Mouse (Mus musculus) liver, embryonic 15.5 days (tissue): ENCODE measurements around the gene Clta. TPM values are rescaled to one million over a fixed set of nuclear protein-coding genes. Genes with fewer than 3 reads are reported as not detected.
"Not testable (repeated sequence)": the region's sequence is repeated elsewhere in the genome, so short reads cannot be mapped to it uniquely, and the experiment has no call there.

Source experiments
- ATAC-seq: fragments of 200-750 bp; cut with Nextera tagmentation; 2 replicates; pipeline ENCODE4 v1.8.0; 2017; ENCODE audit warnings: moderate number of reproducible peaks, mild to moderate bottlenecking, moderate library complexity; ENCODE audit not compliant: insufficient read depth
- H3K27ac ChIP-seq: fragments of 300-500 bp; sonication (generic); replicated peaks from 2 replicates; pipeline ENCODE4 v1.5.1; 2015; ENCODE audit warnings: mild to moderate bottlenecking, inconsistent platforms
- H3K27me3 ChIP-seq: fragments of 300-500 bp; sonication (generic); 2 replicates; pipeline ENCODE4 v1.6.1; 2015; ENCODE audit warnings: mild to moderate bottlenecking, inconsistent platforms
- H3K36me3 ChIP-seq: fragments of 300-500 bp; sonication (generic); replicated peaks from 2 replicates; pipeline ENCODE4 v1.6.1; 2015; ENCODE audit warnings: moderate library complexity, mild to moderate bottlenecking, inconsistent platforms
- H3K4me1 ChIP-seq: fragments of 300-500 bp; sonication (generic); replicated peaks from 2 replicates; pipeline ENCODE4 v1.6.1; 2015; ENCODE audit warnings: inconsistent platforms
- H3K4me2 ChIP-seq: fragments of 300-500 bp; sonication (generic); 2 replicates; pipeline ENCODE4 v1.6.1; 2015; ENCODE audit warnings: moderate library complexity, mild to moderate bottlenecking, inconsistent platforms
- H3K4me3 ChIP-seq: fragments of 300-500 bp; sonication (generic); replicated peaks from 2 replicates; pipeline ENCODE4 v1.5.1; 2015; ENCODE audit warnings: mild to moderate bottlenecking, inconsistent platforms
- H3K9ac ChIP-seq: fragments of 300-500 bp; sonication (generic); 2 replicates; pipeline ENCODE4 v1.6.1; 2015; ENCODE audit warnings: moderate library complexity, mild to moderate bottlenecking, inconsistent platforms
- H3K9me3 ChIP-seq: fragments of 300-500 bp; sonication (generic); replicated peaks from 2 replicates; pipeline ENCODE4 v1.6.1; 2016; ENCODE audit warnings: inconsistent platforms
- WGBS: fragments of 180-500 bp; shearing (Covaris S2); methylation state at CpG from one replicate; pipeline ENCODE4 v1.1.7; 2015; ENCODE audit warnings: mixed read lengths; ENCODE audit not compliant: insufficient replicate concordance; 5-methylcytosine and 5-hydroxymethylcytosine counted together
- polyA plus RNA-seq: library from polyadenylated mRNA; unstranded; fragments of >200 nt; fragmentation: Nextera tagmentation; extraction: Ambion mirVana; gene quantifications from 2 replicates; pipeline ENCODE4 v1.2.1, GENCODE M21; 2015

Clta gene
- polyA plus RNA-seq, 1 experiment from 2014 or later = 117 TPM

GRCm38 (mm10) chr4:44028303-44029135 is 24.3 kb downstream of the Clta start:
- no peaks in the 10 kb centered on the region for H3K27me3 ChIP-seq
- H3K27ac ChIP-seq = no peak overlapping the region
- 80% methylated on average over 16 of the region's 16 CpGs for WGBS
- H3K4me1 ChIP-seq = peaks cover 17% of the 10 kb centered on the region
- no peak overlapping the region for H3K4me2 ChIP-seq
- no peak overlapping the region for H3K9ac ChIP-seq
- no peaks in the 10 kb centered on the region for H3K9me3 ChIP-seq
- H3K4me3 ChIP-seq = no peak overlapping the region
- ATAC-seq = no peak
- peaks cover 100% of the 10 kb centered on the region for H3K36me3 ChIP-seq

GRCm38 (mm10) chr4:44029661-44030066 is 25.4 kb downstream of the Clta start:
- H3K36me3 ChIP-seq = peaks cover 96% of the 10 kb centered on the region
- H3K9ac ChIP-seq = no peak overlapping the region
- H3K9me3 ChIP-seq = no peaks in the 10 kb centered on the region
- H3K4me1 ChIP-seq = peaks cover 17% of the 10 kb centered on the region
- H3K27ac ChIP-seq = no peak overlapping the region
- H3K27me3 ChIP-seq = no peaks in the 10 kb centered on the region
- no peak overlapping the region for H3K4me2 ChIP-seq
- H3K4me3 ChIP-seq = no peak overlapping the region
- WGBS = 86% methylated on average over 15 of the region's 15 CpGs
- ATAC-seq = no peak

- H3K4me1 ChIP-seq = peaks cover 17% of the 10 kb centered on the region
- no peaks in the 10 kb centered on the region for H3K27me3 ChIP-seq
- no peak for ATAC-seq
- WGBS = 83% methylated on average over 5 of the region's 5 CpGs
- no peak overlapping the region for H3K4me3 ChIP-seq
- no peak overlapping the region for H3K4me2 ChIP-seq
- H3K36me3 ChIP-seq = peaks cover 87% of the 10 kb centered on the region
- no peak overlapping the region for H3K27ac ChIP-seq
- no peak overlapping the region for H3K9ac ChIP-seq
- no peaks in the 10 kb centered on the region for H3K9me3 ChIP-seq
These were observed 27.3 kb downstream of the Clta start for GRCm38 (mm10) chr4:44031521-44031920.

GRCm38 (mm10) chr4:44036455-44036854 is 32.2 kb downstream of the Clta start:
- no peak for ATAC-seq
- no peaks in the 10 kb centered on the region for H3K4me1 ChIP-seq
- no peak overlapping the region for H3K9ac ChIP-seq
- no peaks in the 10 kb centered on the region for H3K9me3 ChIP-seq
- H3K36me3 ChIP-seq = peaks cover 87% of the 10 kb centered on the region
- no peak overlapping the region for H3K4me2 ChIP-seq
- H3K4me3 ChIP-seq = no peak overlapping the region
- 66% methylated on average over 5 of the region's 5 CpGs for WGBS
- H3K27me3 ChIP-seq = no peaks in the 10 kb centered on the region
- no peak overlapping the region for H3K27ac ChIP-seq

GRCm38 (mm10) chr4:44040802-44041201 is 36.5 kb downstream of the Clta start:
- 87% methylated on average over 4 of the region's 4 CpGs for WGBS
- peaks cover 80% of the 10 kb centered on the region for H3K36me3 ChIP-seq

GRCm38 (mm10) chr4:44042429-44042828 is 38.2 kb downstream of the Clta start:
- no peaks in the 10 kb centered on the region for H3K9me3 ChIP-seq
- ATAC-seq = no peak
- peaks cover 73% of the 10 kb centered on the region for H3K36me3 ChIP-seq
- no peak overlapping the region for H3K4me3 ChIP-seq
- no peak overlapping the region for H3K9ac ChIP-seq
- no peak overlapping the region for H3K27ac ChIP-seq
- H3K27me3 ChIP-seq = no peaks in the 10 kb centered on the region
- H3K4me2 ChIP-seq = no peak overlapping the region
- 83% methylated on average over 5 of the region's 5 CpGs for WGBS
- H3K4me1 ChIP-seq = no peaks in the 10 kb centered on the region

More at GRCm38 (mm10) chr4:44040802-44041201, 36.5 kb downstream of the Clta start:
- no peak overlapping the region for H3K4me3 ChIP-seq
- H3K9me3 ChIP-seq = no peaks in the 10 kb centered on the region
- H3K4me2 ChIP-seq = no peak overlapping the region
- H3K9ac ChIP-seq = no peak overlapping the region
- no peak overlapping the region for H3K27ac ChIP-seq
- H3K27me3 ChIP-seq = no peaks in the 10 kb centered on the region
- no peaks in the 10 kb centered on the region for H3K4me1 ChIP-seq
- ATAC-seq = no peak

- not testable (repeated sequence) for H3K4me1 ChIP-seq, H3K27ac ChIP-seq, H3K9ac ChIP-seq, H3K9me3 ChIP-seq, H3K4me3 ChIP-seq, H3K27me3 ChIP-seq, H3K4me2 ChIP-seq, ATAC-seq
- peaks cover 70% of the 10 kb centered on the region for H3K36me3 ChIP-seq
- WGBS = 76% methylated on average over 4 of the region's 4 CpGs
These were observed 38.9 kb downstream of the Clta start for GRCm38 (mm10) chr4:44043182-44043581.

- no peaks in the 10 kb centered on the region for H3K9me3 ChIP-seq
- no peaks in the 10 kb centered on the region for H3K27me3 ChIP-seq
- peaks cover 67% of the 10 kb centered on the region for H3K36me3 ChIP-seq
- ATAC-seq = no peak
- no peaks in the 10 kb centered on the region for H3K4me1 ChIP-seq
- whole genome bisulfite sequencing = 85% methylated on average over 5 of the region's 5 CpGs
- no peak overlapping the region for H3K4me3 ChIP-seq
- H3K27ac ChIP-seq = no peak overlapping the region
- H3K4me2 ChIP-seq = no peak overlapping the region
- no peak overlapping the region for H3K9ac ChIP-seq
These were observed 40.6 kb downstream of the Clta start for GRCm38 (mm10) chr4:44044685-44045356.

GRCm38 (mm10) chr4:44046066-44046465 is 41.8 kb downstream of the Clta start:
- peaks cover 60% of the 10 kb centered on the region for H3K36me3 ChIP-seq

GRCm38 (mm10) chr4:44049812-44050211 is 45.6 kb downstream of the Clta start:
- no peak overlapping the region for H3K4me2 ChIP-seq
- no peak for ATAC-seq
- H3K9ac ChIP-seq = no peak overlapping the region
- H3K4me3 ChIP-seq = no peak overlapping the region
- H3K27ac ChIP-seq = no peak overlapping the region
- WGBS = 78% methylated on average over 5 of the region's 5 CpGs
- no peaks in the 10 kb centered on the region for H3K27me3 ChIP-seq
- no peaks in the 10 kb centered on the region for H3K9me3 ChIP-seq
- no peaks in the 10 kb centered on the region for H3K4me1 ChIP-seq
- H3K36me3 ChIP-seq = peaks cover 55% of the 10 kb centered on the region

More at GRCm38 (mm10) chr4:44046066-44046465, 41.8 kb downstream of the Clta start:
- WGBS = 74% methylated on average over 5 of the region's 5 CpGs
- Histone ChIP-seq H3K9ac (no peak overlapping the region), H3K4me1 (no peaks in the 10 kb centered on the region), H3K27me3 (no peaks in the 10 kb centered on the region), H3K27ac (no peak overlapping the region), H3K4me2 (no peak overlapping the region), H3K4me3 (no peak overlapping the region), H3K9me3 (no peaks in the 10 kb centered on the region)
- no peak for ATAC-seq

GRCm38 (mm10) chr4:44059674-44060073 is 55.4 kb downstream of the Clta start:
- Histone ChIP-seq H3K27ac (no peak overlapping the region; the same call in 1 of the 2 replicates), H3K9ac (no peak overlapping the region), H3K4me2 (no peak overlapping the region), H3K9me3 (no peaks in the 10 kb centered on the region), H3K4me1 (peaks cover 15% of the 10 kb centered on the region), H3K36me3 (peaks cover 37% of the 10 kb centered on the region), H3K27me3 (no peaks in the 10 kb centered on the region), H3K4me3 (no peak overlapping the region)
- no peak for ATAC-seq
- WGBS = 91% methylated on average over 13 of the region's 13 CpGs
